Mouse (Mus musculus) brain, embryonic 18.5 days (tissue): ENCODE results near the gene Sfmbt2.
"Not testable (repeated sequence)": the region's sequence is repeated elsewhere in the genome, so short reads cannot be mapped to it uniquely, and the experiment has no call there.

Source experiments
- DNase-seq: peaks from one replicate; pipeline ENCODE4 v3.0.0-alpha.2; 2012; ENCODE audit warnings: low read depth, low spot score

Gene Sfmbt2

GRCm38 (mm10) chr2:10370176-10370575 lies at the start of gene Sfmbt2:
Sfmbt2 (plus strand) TSS chr2:10370510.
- DNase-seq, result no peak

- no peak for DNase-seq
Measured at GRCm38 (mm10) chr2:10321093-10321492, 49.2 kb upstream of the Sfmbt2 start.

GRCm38 (mm10) chr2:10323173-10323572 lies 47.1 kb upstream of the Sfmbt2 start:
- DNase-seq, result no peak

GRCm38 (mm10) chr2:10324980-10325379 lies 45.3 kb upstream of the Sfmbt2 start:
- no peak for DNase-seq

- DNase-seq, result no peak
Measured at GRCm38 (mm10) chr2:10330216-10330615, 40.1 kb upstream of the Sfmbt2 start.

GRCm38 (mm10) chr2:10334299-10334698 lies 36.0 kb upstream of the Sfmbt2 start:
- DNase-seq, result no peak

GRCm38 (mm10) chr2:10335037-10335608 lies 35.2 kb upstream of the Sfmbt2 start:
- no peak for DNase-seq

GRCm38 (mm10) chr2:10340022-10340421 lies 30.3 kb upstream of the Sfmbt2 start:
- no peak for DNase-seq

- DNase-seq, result no peak
Measured at GRCm38 (mm10) chr2:10343523-10343922, 26.8 kb upstream of the Sfmbt2 start.

GRCm38 (mm10) chr2:10344073-10344472 lies 26.2 kb upstream of the Sfmbt2 start:
- DNase-seq, result not testable (repeated sequence)

GRCm38 (mm10) chr2:10347193-10347592 lies 23.1 kb upstream of the Sfmbt2 start:
- no peak for DNase-seq

GRCm38 (mm10) chr2:10348036-10348435 lies 22.3 kb upstream of the Sfmbt2 start:
- no peak for DNase-seq

- no peak for DNase-seq
Measured at GRCm38 (mm10) chr2:10350266-10350810, 20.0 kb upstream of the Sfmbt2 start.

- DNase-seq, result no peak
Measured at GRCm38 (mm10) chr2:10351125-10351524, 19.2 kb upstream of the Sfmbt2 start.

- no peak for DNase-seq
Measured at GRCm38 (mm10) chr2:10352887-10353286, 17.4 kb upstream of the Sfmbt2 start.

- no peak for DNase-seq
Measured at GRCm38 (mm10) chr2:10353889-10354288, 16.4 kb upstream of the Sfmbt2 start.

- DNase-seq, result no peak
Measured at GRCm38 (mm10) chr2:10359861-10360260, 10.4 kb upstream of the Sfmbt2 start.

- no peak for DNase-seq
Measured at GRCm38 (mm10) chr2:10365081-10365480, 5.2 kb upstream of the Sfmbt2 start.

- no peak for DNase-seq
Measured at GRCm38 (mm10) chr2:10366284-10366683, 4.0 kb upstream of the Sfmbt2 start.

- DNase-seq, result no peak
Measured at GRCm38 (mm10) chr2:10369676-10370075, 634 bp upstream of the Sfmbt2 start.

- no peak for DNase-seq
Measured at GRCm38 (mm10) chr2:10370687-10371458, 563 bp downstream of the Sfmbt2 start.

- DNase-seq, result no peak
Measured at GRCm38 (mm10) chr2:10371459-10371817, 1.1 kb downstream of the Sfmbt2 start.

GRCm38 (mm10) chr2:10371899-10372298 lies 1.6 kb downstream of the Sfmbt2 start:
- no peak for DNase-seq
